Mouse (Mus musculus) forebrain, postnatal 0 days (tissue): ENCODE data around the gene Arl2. TPM values are rescaled to one million over a fixed set of nuclear protein-coding genes. Genes with fewer than 3 reads are reported as not detected.

Experiments
- ATAC-seq: fragments of 200-750 bp; cut with Nextera tagmentation; 2 replicates; pipeline ENCODE4 v1.8.0; 2017; ENCODE audit warnings: mild to moderate bottlenecking, moderate library complexity
- DNase-seq: peaks from one replicate; pipeline ENCODE4 v3.0.0-alpha.2; 2015
- H3K27ac ChIP-seq: fragments of 300-500 bp; sonication (generic); 2 replicates; pipeline ENCODE4 v1.5.1; 2014; ENCODE audit warnings: low read depth, mild to moderate bottlenecking, antibody characterized with exemption, low read length, moderate library complexity, mixed read lengths
- H3K27me3 ChIP-seq: fragments of 300-500 bp; sonication (generic); 2 replicates; pipeline ENCODE4 v1.6.1; 2014; ENCODE audit warnings: mild to moderate bottlenecking, low read length, mixed read lengths; ENCODE audit not compliant: insufficient read depth
- H3K36me3 ChIP-seq: fragments of 300-500 bp; sonication (generic); 2 replicates; pipeline ENCODE4 v1.6.1; 2014; ENCODE audit warnings: mild to moderate bottlenecking, moderate library complexity; ENCODE audit not compliant: insufficient read depth
- H3K4me1 ChIP-seq: fragments of 300-500 bp; sonication (generic); 2 replicates; pipeline ENCODE4 v1.6.1; 2014; ENCODE audit warnings: antibody characterized with exemption; ENCODE audit not compliant: insufficient read depth
- H3K4me2 ChIP-seq: fragments of 300-500 bp; sonication (generic); 2 replicates; pipeline ENCODE4 v1.6.1; 2014; ENCODE audit warnings: low read depth, mild to moderate bottlenecking, moderate library complexity
- H3K4me3 ChIP-seq: fragments of 300-500 bp; sonication (generic); 2 replicates; pipeline ENCODE4 v1.5.1; 2014; ENCODE audit warnings: low read depth, low read length, mixed read lengths
- H3K9ac ChIP-seq: fragments of 300-500 bp; sonication (generic); 2 replicates; pipeline ENCODE4 v1.6.1; 2014; ENCODE audit warnings: mild to moderate bottlenecking
- H3K9me3 ChIP-seq: fragments of 300-500 bp; sonication (generic); 2 replicates; pipeline ENCODE4 v1.6.1; 2016; ENCODE audit warnings: low read length
- CTCF ChIP-seq: sonication (generic); IDR thresholded peaks from 2 replicates; pipeline ENCODE4 v1.5.1; 2016; ENCODE audit warnings: antibody characterized with exemption, control low read depth, low read depth
- WGBS: fragments of 180-500 bp; shearing (Covaris S2); extraction: QIAGEN DNeasy Blood & Tissue Kit; methylation state at CpG from one replicate; pipeline ENCODE4 v1.1.7; 2014; 5-methylcytosine and 5-hydroxymethylcytosine counted together
- polyA plus RNA-seq: library from polyadenylated mRNA; unstranded; fragments of >200 nt; fragmentation: Nextera tagmentation; extraction: Ambion mirVana; gene quantifications from 2 replicates; pipeline ENCODE4 v1.2.1, GENCODE M21; 2015
- total RNA-seq: library from RNA; depleted of rRNA; stranded (reverse); fragments of >200 nt; gene quantifications from 2 replicates; pipeline ENCODE4 v1.2.3, GENCODE M21; 2014; rRNA removed

The Arl2 gene
- total RNA-seq (60.6 and 63.8 TPM in 2 replicates), polyA plus RNA-seq (111 and 118 TPM in 2 replicates)

DNA sequence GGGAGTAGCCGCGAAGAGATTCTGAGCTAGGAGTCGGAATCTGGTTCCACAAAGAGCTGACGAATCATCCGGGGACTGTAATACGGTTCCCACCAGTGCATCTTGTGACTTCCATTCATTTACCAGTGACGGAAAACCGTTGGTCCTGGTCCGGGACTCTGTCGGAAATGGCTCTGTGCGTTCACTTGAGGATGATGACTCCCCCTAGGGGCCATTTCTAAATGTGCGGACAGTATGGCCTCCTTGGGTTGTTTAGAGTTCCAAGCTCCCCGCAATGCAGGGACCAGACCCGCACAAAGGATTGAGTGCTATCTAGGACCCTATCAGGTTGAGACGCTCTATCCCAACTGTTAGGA, at the start of gene Arl2:
Gene Arl2, minus strand, starts transcription at position 155 of the 356 bp plus-strand sequence.
- H3K9me3 ChIP-seq = no peaks in the 10 kb centered on the region
- ATAC-seq = peak; percentile 80
- H3K9ac ChIP-seq = peak within 1 kb of the TSS; percentile 77

DNA sequence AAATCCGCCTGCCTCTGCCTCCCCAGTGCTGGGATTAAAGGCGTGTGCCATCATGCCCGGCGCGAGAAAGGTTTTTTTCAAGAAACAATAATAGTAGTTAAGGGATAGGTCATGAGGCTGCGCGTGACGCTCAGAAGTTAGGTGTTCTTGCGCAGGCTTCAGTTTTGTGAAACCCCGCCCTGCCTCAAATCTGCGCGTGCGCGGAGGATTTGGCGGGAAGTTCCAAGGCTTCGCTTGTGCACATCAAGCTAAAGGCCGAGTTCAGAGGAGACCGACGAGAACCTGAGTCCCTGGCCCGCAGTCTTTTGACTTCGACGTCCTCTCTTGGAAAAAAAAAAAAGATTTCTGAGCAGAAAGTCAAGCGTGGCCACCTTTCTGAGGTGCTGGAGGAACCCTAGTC, 42.8 kb upstream of the Arl2 start, which contains the start of gene Majin:
Gene Majin, plus strand, starts transcription at position 258 of the 400 bp plus-strand sequence.
- Histone ChIP-seq H3K4me3 (no peak within 1 kb of the TSS), H3K4me2 (no peak within 1 kb of the TSS), H3K27ac (no peak within 1 kb of the TSS), H3K9ac (no peak within 1 kb of the TSS), H3K4me1 (no peaks in the 10 kb centered on the region), H3K9me3 (no peaks in the 10 kb centered on the region), H3K36me3 (no peaks in the 10 kb centered on the region), H3K27me3 (no peaks in the 10 kb centered on the region)
- ATAC-seq (no peak), DNase-seq (no peak)
- 90% methylated on average over 23 of the region's 23 CpGs for WGBS
- no peak for TF ChIP-seq CTCF

More for the DNA sequence above, at the start of gene Arl2:
- peak; percentile 56 for TF ChIP-seq CTCF
- peak within 1 kb of the TSS; percentile 68 for H3K4me3 ChIP-seq
- no peak for DNase-seq
- WGBS = 0% methylated on average over 15 of the region's 15 CpGs
- peak within 1 kb of the TSS; percentile 89 for H3K4me2 ChIP-seq
- H3K27me3 ChIP-seq = no peaks in the 10 kb centered on the region
- peaks cover 11% of the 10 kb centered on the region; the same call in 1 of the 2 replicates for H3K36me3 ChIP-seq
- H3K4me1 ChIP-seq = peaks cover 10% of the 10 kb centered on the region
- H3K27ac ChIP-seq = peak within 1 kb of the TSS; percentile 96

DNA sequence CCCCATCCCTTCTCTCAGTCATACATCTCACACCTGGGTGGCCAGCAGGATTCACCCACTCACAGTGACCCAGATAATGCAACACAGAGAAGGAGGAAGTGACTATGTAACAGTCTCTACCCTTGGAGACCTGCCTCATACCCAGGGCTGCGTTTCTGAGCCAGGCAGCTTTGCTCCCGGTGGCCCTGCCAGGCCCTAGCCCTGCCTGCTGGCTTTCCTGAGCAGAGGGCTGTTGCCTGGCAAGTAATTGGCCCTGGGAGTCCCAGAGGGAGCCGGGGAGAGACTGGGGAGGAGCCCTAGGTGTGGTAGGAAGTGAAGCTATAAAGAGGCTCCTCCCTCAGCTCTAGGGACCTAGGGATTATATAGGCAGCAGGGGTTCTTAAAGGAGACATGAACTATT, 41.2 kb upstream of the Arl2 start:
- WGBS = 14% methylated on average over 3 of the region's 3 CpGs
- no peaks in the 10 kb centered on the region for H3K27me3 ChIP-seq
- DNase-seq = no peak
- H3K9ac ChIP-seq = no peak overlapping the region
- H3K4me2 ChIP-seq = no peak overlapping the region
- H3K4me3 ChIP-seq = no peak overlapping the region
- no peak overlapping the region for H3K27ac ChIP-seq
- H3K36me3 ChIP-seq = no peaks in the 10 kb centered on the region
- no peaks in the 10 kb centered on the region for H3K9me3 ChIP-seq
- H3K4me1 ChIP-seq = no peaks in the 10 kb centered on the region
- ATAC-seq = no peak
- TF ChIP-seq CTCF = no peak

DNA sequence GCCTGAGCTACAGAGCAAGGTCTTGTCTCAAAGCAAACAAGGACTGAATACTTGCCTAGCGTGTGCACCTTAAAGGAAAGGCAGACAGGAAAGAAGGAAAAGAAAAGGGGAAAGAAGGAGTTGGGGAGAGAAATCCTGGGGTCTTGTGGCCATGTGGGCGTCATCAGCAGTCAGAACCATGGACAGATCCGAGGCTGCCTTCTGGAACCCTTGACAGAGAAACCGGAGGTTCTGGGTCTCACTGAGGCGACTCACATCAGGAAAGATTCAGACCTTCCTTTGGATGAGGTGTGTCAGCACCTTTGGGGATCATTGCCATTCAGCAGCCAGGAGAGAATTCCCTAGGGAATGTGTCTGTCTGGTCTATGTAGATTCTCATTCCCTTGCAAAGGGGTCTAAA, 40.3 kb upstream of the Arl2 start:
- H3K4me3 ChIP-seq = no peak overlapping the region
- H3K9ac ChIP-seq = no peak overlapping the region
- no peak for TF ChIP-seq CTCF
- no peaks in the 10 kb centered on the region for H3K27me3 ChIP-seq
- ATAC-seq = no peak
- H3K4me1 ChIP-seq = no peaks in the 10 kb centered on the region
- no peaks in the 10 kb centered on the region for H3K36me3 ChIP-seq
- no peak for DNase-seq
- WGBS = 27% methylated on average over 5 of the region's 5 CpGs
- H3K9me3 ChIP-seq = no peaks in the 10 kb centered on the region
- H3K27ac ChIP-seq = no peak overlapping the region
- no peak overlapping the region for H3K4me2 ChIP-seq

DNA sequence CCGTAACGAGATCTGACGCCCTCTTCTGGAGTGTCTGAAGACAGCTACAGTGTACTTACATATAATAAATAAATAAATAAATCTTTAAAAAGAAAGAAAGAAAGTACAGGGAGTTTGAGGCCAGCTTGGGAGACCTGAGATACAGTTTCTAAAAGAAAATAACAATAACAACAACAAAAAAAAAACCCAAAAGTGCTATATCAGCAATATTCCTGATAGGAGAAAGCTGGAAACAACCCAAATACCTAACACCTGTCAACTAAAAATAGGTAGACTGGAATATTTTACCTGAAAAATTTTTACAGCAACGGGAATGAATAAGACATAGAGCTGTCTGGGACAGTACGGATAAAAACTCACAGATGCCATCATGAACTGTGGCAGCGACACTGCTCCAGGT, 37.4 kb upstream of the Arl2 start:
- Histone ChIP-seq H3K27ac (no peak overlapping the region), H3K4me1 (no peaks in the 10 kb centered on the region), H3K4me2 (no peak overlapping the region), H3K4me3 (no peak overlapping the region), H3K36me3 (no peaks in the 10 kb centered on the region), H3K27me3 (no peaks in the 10 kb centered on the region), H3K9me3 (no peaks in the 10 kb centered on the region), H3K9ac (no peak overlapping the region)
- no peak for ATAC-seq
- WGBS = 90% methylated on average over 6 of the region's 6 CpGs
- DNase-seq = no peak
- TF ChIP-seq CTCF = no peak

DNA sequence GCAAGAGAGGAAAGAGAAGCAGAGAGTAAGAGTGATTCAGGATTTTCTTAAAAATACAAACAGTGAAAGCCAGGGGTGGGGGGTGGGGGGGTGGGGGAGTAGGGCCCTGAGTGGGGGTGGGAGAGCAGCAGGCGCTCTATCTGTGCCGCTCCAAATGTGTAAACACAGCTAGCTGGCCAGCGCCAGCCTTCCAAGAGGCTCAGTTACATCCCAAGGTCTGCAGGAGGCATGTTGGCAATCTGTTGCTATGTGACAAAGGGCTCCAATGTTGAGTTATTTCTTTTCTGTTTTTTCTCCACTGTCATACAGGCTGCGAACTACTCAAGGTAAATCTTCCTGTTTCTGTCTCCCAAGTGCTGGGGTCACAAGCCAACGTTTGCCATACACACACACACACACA, 33.4 kb upstream of the Arl2 start:
- no peaks in the 10 kb centered on the region for H3K36me3 ChIP-seq
- H3K4me2 ChIP-seq = no peak overlapping the region
- no peak overlapping the region for H3K9ac ChIP-seq
- no peak overlapping the region for H3K4me3 ChIP-seq
- ATAC-seq = peak; percentile 27; the same call in 1 of the 2 replicates
- H3K27ac ChIP-seq = no peak overlapping the region
- peak; percentile 11 for DNase-seq
- WGBS = 44% methylated on average over 5 of the region's 5 CpGs
- no peaks in the 10 kb centered on the region for H3K9me3 ChIP-seq
- no peak for TF ChIP-seq CTCF
- no peaks in the 10 kb centered on the region for H3K27me3 ChIP-seq
- H3K4me1 ChIP-seq = no peaks in the 10 kb centered on the region

DNA sequence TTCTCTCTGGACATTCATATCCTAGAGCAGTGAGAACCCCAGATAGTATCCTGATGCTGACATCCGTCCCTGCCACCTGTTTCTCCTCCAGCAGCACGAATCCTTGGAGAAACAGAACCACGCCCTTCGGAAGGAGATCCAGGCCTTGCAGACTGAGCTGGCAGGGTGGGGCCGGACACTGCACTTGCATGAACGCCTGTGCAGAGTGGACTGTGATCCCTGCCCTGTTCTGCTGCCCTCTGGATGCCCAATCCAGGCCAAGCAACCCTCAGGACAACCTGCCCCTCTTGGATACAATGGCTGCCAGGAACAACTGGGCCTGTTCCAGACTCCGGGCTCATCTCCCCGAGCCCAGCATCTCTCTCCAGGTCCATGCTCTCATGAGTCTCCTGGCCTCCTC, 29.9 kb upstream of the Arl2 start:
- Histone ChIP-seq H3K4me3 (no peak overlapping the region), H3K4me1 (no peaks in the 10 kb centered on the region), H3K9me3 (no peaks in the 10 kb centered on the region), H3K36me3 (no peaks in the 10 kb centered on the region), H3K4me2 (no peak overlapping the region), H3K27ac (no peak overlapping the region), H3K27me3 (no peaks in the 10 kb centered on the region), H3K9ac (no peak overlapping the region)
- DNase-seq (no peak), ATAC-seq (no peak)
- 86% methylated on average over 8 of the region's 8 CpGs for WGBS
- TF ChIP-seq CTCF = no peak
